Comparison of ENCODE assay signal across 13 mouse cellular contexts in genomic region chr2:160002695-160003094, GRCm38 (mm10).
DNase-seq lines count a peak whose midpoint lies in the region; ATAC-seq lines count a peak whose summit lies in the region.
"Had no signal": no experiment of that assay in that cellular context is flagged by ENCODE, and none has a peak within 500 bp of the region (broad histone marks: within the 10 kb centered on the region; RNA-seq: fewer than 3 reads in every experiment).

No protein-coding gene starts in this region.

- H3K4me2 ChIP-seq in kidney, embryonic 16.5 days (replicated peaks; ENCODE audit: low read depth, low read length): no peak overlapping the region
- H3K4me2 ChIP-seq: liver, embryonic 15.5 days; neural tube, embryonic 12.5 days had no signal

- no peak overlapping the region for H3K4me3 ChIP-seq in kidney, embryonic 16.5 days (ENCODE audit: low read length)
- H3K4me3 ChIP-seq: liver, embryonic 15.5 days; neural tube, embryonic 12.5 days had no signal

- no peaks in the 10 kb centered on the region for H3K36me3 ChIP-seq in kidney, embryonic 16.5 days (ENCODE audit: insufficient read depth, low read length)
- H3K36me3 ChIP-seq: liver, embryonic 15.5 days; neural tube, embryonic 12.5 days had no signal

- WGBS in kidney, embryonic 16.5 days: 60% methylated on average over 3 of the region's 3 CpGs

- no peaks in the 10 kb centered on the region for H3K9me3 ChIP-seq in kidney, embryonic 16.5 days (ENCODE audit: low read length)
- H3K9me3 ChIP-seq: liver, embryonic 15.5 days; neural tube, embryonic 12.5 days had no signal

- peak; percentile 56 for DNase-seq in adrenal gland, postnatal 10 days
- no peak for DNase-seq in adrenal gland, adult 2 months
- peak; percentile 6 for DNase-seq in kidney, adult 11 months
- no peak for DNase-seq in kidney, adult 9 months
- peak; percentile 8 for DNase-seq in brain, adult 2 months (ENCODE audit: low read depth, low spot score)
- DNase-seq in frontal cortex, postnatal 14 days (ENCODE audit: low spot score in 2 of 2): no peak
- no peak for DNase-seq in embryo, embryonic 10 days (ENCODE audit: low spot score)
- DNase-seq: cerebellum, adult 9-11 months; spleen, adult 18-20 months; thymus, postnatal 4 days had no signal

- H3K27ac ChIP-seq in kidney, embryonic 16.5 days (ENCODE audit: low read length): no peak overlapping the region
- H3K27ac ChIP-seq: liver, embryonic 15.5 days; neural tube, embryonic 12.5 days had no signal

- no peak overlapping the region for H3K9ac ChIP-seq in kidney, embryonic 16.5 days (replicated peaks; ENCODE audit: low read length)
- H3K9ac ChIP-seq: liver, embryonic 15.5 days; neural tube, embryonic 12.5 days had no signal

- peak; percentile 76 for ATAC-seq in kidney, embryonic 16.5 days (ENCODE audit: low FRiP score, low TSS enrichment)

- H3K4me1 ChIP-seq in kidney, embryonic 16.5 days (ENCODE audit: insufficient read depth, low read length): 0 out of 2 replicates have a peak, but pooled peaks cover 6% of the 10 kb centered on the region
- H3K4me1 ChIP-seq: liver, embryonic 15.5 days; neural tube, embryonic 12.5 days had no signal

- H3K27me3 ChIP-seq in kidney, embryonic 16.5 days (ENCODE audit: insufficient read depth, low read length): no peaks in the 10 kb centered on the region
- H3K27me3 ChIP-seq: liver, embryonic 15.5 days had no signal

Comparison
In these comparisons a context has a peak if more than half of its experiments do, and no peak if none do; other contexts are left out.
1. DNase-seq: peak in adrenal gland, postnatal 10 days (single experiment), kidney, adult 11 months (single experiment) and brain, adult 2 months (single experiment); none in adrenal gland, adult 2 months (single experiment), kidney, adult 9 months (single experiment), frontal cortex, postnatal 14 days (0 of 2) and embryo, embryonic 10 days (single experiment).